Mouse (Mus musculus) limb, embryonic 13.5 days (tissue): ENCODE data around the gene Cpeb2. TPM values are rescaled to one million over a fixed set of nuclear protein-coding genes. Genes with fewer than 3 reads are reported as not detected.

Experiments
- ATAC-seq: fragments of 200-750 bp; cut with Nextera tagmentation; 2 replicates; pipeline ENCODE4 v1.8.0; 2017; ENCODE audit warnings: low read depth, moderate number of reproducible peaks, moderate TSS enrichment; ENCODE audit not compliant: low FRiP score
- H3K27ac ChIP-seq: fragments of 300-500 bp; sonication (generic); 2 replicates; pipeline ENCODE4 v1.5.1; 2015; ENCODE audit warnings: inconsistent platforms, mild to moderate bottlenecking, moderate library complexity
- H3K27me3 ChIP-seq: fragments of 300-500 bp; sonication (generic); 2 replicates; pipeline ENCODE4 v1.6.1; 2015; ENCODE audit warnings: mild to moderate bottlenecking, inconsistent platforms
- H3K36me3 ChIP-seq: fragments of 300-500 bp; sonication (generic); 2 replicates; pipeline ENCODE4 v1.6.1; 2015; ENCODE audit warnings: inconsistent platforms, mild to moderate bottlenecking, moderate library complexity
- H3K4me1 ChIP-seq: fragments of 300-500 bp; sonication (generic); 2 replicates; pipeline ENCODE4 v1.6.1; 2015; ENCODE audit warnings: inconsistent platforms
- H3K4me2 ChIP-seq: fragments of 300-500 bp; sonication (generic); replicated peaks from 2 replicates; pipeline ENCODE4 v1.6.1; 2015; ENCODE audit warnings: inconsistent platforms, mild to moderate bottlenecking, moderate library complexity
- H3K4me3 ChIP-seq: fragments of 300-500 bp; sonication (generic); 2 replicates; pipeline ENCODE4 v1.5.1; 2015; ENCODE audit warnings: moderate library complexity, mild to moderate bottlenecking, inconsistent platforms
- H3K9ac ChIP-seq: fragments of 300-500 bp; sonication (generic); 2 replicates; pipeline ENCODE4 v1.6.1; 2015; ENCODE audit warnings: mild to moderate bottlenecking, inconsistent platforms
- H3K9me3 ChIP-seq: fragments of 300-500 bp; sonication (generic); 2 replicates; pipeline ENCODE4 v1.6.1; 2016; ENCODE audit warnings: inconsistent platforms
- WGBS: fragments of 180-500 bp; shearing (Covaris S2); methylation state at CpG from one replicate; pipeline ENCODE4 v1.1.7; 2015; 5-methylcytosine and 5-hydroxymethylcytosine counted together
- polyA plus RNA-seq: library from polyadenylated mRNA; unstranded; fragments of >200 nt; fragmentation: Nextera tagmentation; extraction: Ambion mirVana; gene quantifications from 2 replicates; pipeline ENCODE4 v1.2.1, GENCODE M21; 2015

The Cpeb2 gene
- polyA plus RNA-seq, 1 experiment from 2014 or later: 2.7 TPM

- H3K4me1 ChIP-seq: no peaks in the 10 kb centered on the region
- H3K4me2 ChIP-seq: no peak overlapping the region
- H3K9ac ChIP-seq: no peak overlapping the region
- H3K27ac ChIP-seq: no peak overlapping the region
- H3K27me3 ChIP-seq: no peaks in the 10 kb centered on the region
- H3K36me3 ChIP-seq: 0 out of 2 replicates have a peak, but pooled peaks cover 6% of the 10 kb centered on the region
- WGBS: 87% methylated on average over 4 of the region's 4 CpGs
- no peak overlapping the region for H3K4me3 ChIP-seq
- H3K9me3 ChIP-seq: no peaks in the 10 kb centered on the region
- ATAC-seq: no peak
Observed at GRCm38 (mm10) chr5:43293136-43293535, 60.2 kb downstream of the Cpeb2 start.

DNA sequence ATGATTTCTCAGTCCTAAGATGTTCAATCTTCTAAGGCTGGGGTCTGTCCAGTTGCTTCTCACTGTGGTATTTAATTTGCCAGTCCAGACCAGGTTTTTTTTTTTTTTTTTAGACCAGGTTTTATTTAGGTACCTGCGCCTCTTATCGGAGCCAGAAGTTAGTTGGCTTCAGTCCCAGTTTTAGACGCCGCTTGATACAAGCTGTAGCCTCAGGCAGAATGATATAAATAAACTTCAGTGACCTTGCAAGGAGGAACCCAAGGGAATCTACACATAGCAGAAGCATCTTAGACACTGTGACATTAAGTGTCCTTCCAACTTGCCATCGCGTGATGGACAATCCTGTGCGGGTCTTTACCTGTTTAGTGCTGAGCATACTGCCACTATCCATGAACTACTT, 64.5 kb downstream of the Cpeb2 start:
- no peak overlapping the region for H3K4me3 ChIP-seq
- WGBS: 66% methylated on average over 7 of the region's 7 CpGs
- no peak for ATAC-seq

GRCm38 (mm10) chr5:43298975-43299374, 66.0 kb downstream of the Cpeb2 start:
- Histone ChIP-seq H3K27me3 (no peaks in the 10 kb centered on the region), H3K27ac (no peak overlapping the region), H3K9me3 (no peaks in the 10 kb centered on the region), H3K9ac (no peak overlapping the region), H3K36me3 (no peaks in the 10 kb centered on the region), H3K4me3 (no peak overlapping the region), H3K4me2 (no peak overlapping the region), H3K4me1 (no peaks in the 10 kb centered on the region)
- WGBS: 65% methylated on average over 2 of the region's 2 CpGs
- no peak for ATAC-seq

More for the DNA sequence above, 64.5 kb downstream of the Cpeb2 start:
- Histone ChIP-seq H3K9ac (no peak overlapping the region), H3K4me1 (no peaks in the 10 kb centered on the region), H3K27me3 (no peaks in the 10 kb centered on the region), H3K27ac (no peak overlapping the region), H3K4me2 (no peak overlapping the region), H3K36me3 (no peaks in the 10 kb centered on the region), H3K9me3 (no peaks in the 10 kb centered on the region)

DNA sequence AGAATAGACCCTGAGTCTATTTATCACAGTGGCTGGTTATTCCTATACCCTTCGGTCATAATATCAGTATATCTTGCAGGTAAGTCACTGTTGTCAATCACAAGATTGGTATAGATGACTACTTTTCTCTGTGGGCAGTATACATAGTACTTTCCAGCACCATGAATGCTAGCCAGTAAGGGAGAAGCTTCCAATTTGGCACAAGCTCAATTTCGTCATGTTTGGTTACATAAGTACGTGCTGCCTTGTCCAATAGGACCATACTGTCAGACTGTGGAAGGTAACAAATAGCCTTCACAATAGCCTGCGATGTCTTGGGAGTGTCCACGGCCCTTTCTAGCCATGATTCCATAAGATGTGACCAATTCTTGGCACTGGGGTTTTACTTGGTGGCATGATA, 67.1 kb downstream of the Cpeb2 start:
- WGBS: 95% methylated on average over 5 of the region's 5 CpGs
- Histone ChIP-seq H3K27ac (no peak overlapping the region), H3K4me3 (no peak overlapping the region), H3K4me2 (no peak overlapping the region), H3K4me1 (no peaks in the 10 kb centered on the region), H3K27me3 (no peaks in the 10 kb centered on the region), H3K9me3 (no peaks in the 10 kb centered on the region), H3K36me3 (no peaks in the 10 kb centered on the region), H3K9ac (no peak overlapping the region)
- no peak for ATAC-seq

GRCm38 (mm10) chr5:43300979-43301378, 68.0 kb downstream of the Cpeb2 start:
- no peak for ATAC-seq
- no peaks in the 10 kb centered on the region for H3K36me3 ChIP-seq
- H3K9ac ChIP-seq: no peak overlapping the region
- H3K4me3 ChIP-seq: no peak overlapping the region
- H3K4me1 ChIP-seq: no peaks in the 10 kb centered on the region
- H3K27ac ChIP-seq: no peak overlapping the region
- WGBS: 49% methylated on average over 3 of the region's 3 CpGs
- no peaks in the 10 kb centered on the region for H3K9me3 ChIP-seq
- no peaks in the 10 kb centered on the region for H3K27me3 ChIP-seq
- H3K4me2 ChIP-seq: no peak overlapping the region

DNA sequence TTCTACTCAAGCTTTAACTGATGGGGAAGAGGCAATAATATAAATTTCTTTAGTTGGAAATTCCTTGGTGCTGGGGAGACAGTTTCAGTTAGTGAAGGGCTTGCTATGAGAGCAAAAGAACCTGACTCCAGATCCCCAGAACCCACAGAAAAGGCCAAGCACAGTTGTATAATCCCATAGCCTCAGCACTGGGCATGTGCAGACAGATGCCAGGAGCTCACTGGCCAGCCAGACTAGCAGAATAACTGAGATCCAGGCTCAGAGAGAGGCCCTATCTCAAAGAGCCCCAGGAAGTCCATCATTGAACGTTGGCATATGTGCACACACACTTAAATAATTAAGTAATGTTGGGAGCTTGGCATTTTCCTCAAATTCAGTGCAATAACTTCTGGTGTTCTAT, 70.5 kb downstream of the Cpeb2 start:
- H3K27ac ChIP-seq: no peak overlapping the region
- 61% methylated on average over 1 of the region's 1 CpGs for WGBS
- no peaks in the 10 kb centered on the region for H3K4me1 ChIP-seq
- ATAC-seq: no peak
- no peaks in the 10 kb centered on the region for H3K27me3 ChIP-seq
- H3K36me3 ChIP-seq: no peaks in the 10 kb centered on the region
- H3K4me3 ChIP-seq: no peak overlapping the region
- no peak overlapping the region for H3K4me2 ChIP-seq
- no peaks in the 10 kb centered on the region for H3K9me3 ChIP-seq
- no peak overlapping the region for H3K9ac ChIP-seq

- no peak overlapping the region for H3K4me3 ChIP-seq
- H3K36me3 ChIP-seq: no peaks in the 10 kb centered on the region
- H3K9ac ChIP-seq: no peak overlapping the region
- no peaks in the 10 kb centered on the region for H3K27me3 ChIP-seq
- no peaks in the 10 kb centered on the region for H3K4me1 ChIP-seq
- H3K9me3 ChIP-seq: no peaks in the 10 kb centered on the region
- no peak overlapping the region for H3K4me2 ChIP-seq
- WGBS: 75% methylated on average over 3 of the region's 3 CpGs
- no peak overlapping the region for H3K27ac ChIP-seq
- ATAC-seq: no peak
Observed at GRCm38 (mm10) chr5:43305449-43305848, 72.5 kb downstream of the Cpeb2 start.

- H3K27me3 ChIP-seq: no peaks in the 10 kb centered on the region
- WGBS: 37% methylated on average over 4 of the region's 4 CpGs
- no peak overlapping the region for H3K9ac ChIP-seq
- no peaks in the 10 kb centered on the region for H3K9me3 ChIP-seq
- ATAC-seq: no peak
- no peak overlapping the region for H3K4me3 ChIP-seq
- no peak overlapping the region for H3K4me2 ChIP-seq
- no peaks in the 10 kb centered on the region for H3K4me1 ChIP-seq
- no peaks in the 10 kb centered on the region for H3K36me3 ChIP-seq
- H3K27ac ChIP-seq: no peak overlapping the region
Observed at GRCm38 (mm10) chr5:43309961-43310360, 77.0 kb downstream of the Cpeb2 start.

- H3K4me3 ChIP-seq: no peak overlapping the region
- no peaks in the 10 kb centered on the region for H3K9me3 ChIP-seq
- no peak overlapping the region for H3K9ac ChIP-seq
- H3K4me1 ChIP-seq: peaks cover 13% of the 10 kb centered on the region
- ATAC-seq: no peak
- no peaks in the 10 kb centered on the region for H3K36me3 ChIP-seq
- WGBS: 64% methylated on average over 3 of the region's 3 CpGs
- no peaks in the 10 kb centered on the region for H3K27me3 ChIP-seq
- no peak overlapping the region for H3K4me2 ChIP-seq
- no peak overlapping the region for H3K27ac ChIP-seq
Observed at GRCm38 (mm10) chr5:43324311-43324862, 91.4 kb downstream of the Cpeb2 start.

GRCm38 (mm10) chr5:43325561-43325960, 92.6 kb downstream of the Cpeb2 start:
- no peak overlapping the region for H3K27ac ChIP-seq
- no peaks in the 10 kb centered on the region for H3K9me3 ChIP-seq
- H3K9ac ChIP-seq: no peak overlapping the region
- ATAC-seq: no peak
- H3K4me3 ChIP-seq: no peak overlapping the region
- H3K36me3 ChIP-seq: no peaks in the 10 kb centered on the region
- peaks cover 16% of the 10 kb centered on the region for H3K4me1 ChIP-seq
- H3K4me2 ChIP-seq: no peak overlapping the region
- WGBS: 24% methylated on average over 4 of the region's 4 CpGs
- no peaks in the 10 kb centered on the region for H3K27me3 ChIP-seq

GRCm38 (mm10) chr5:43328579-43328978, 95.6 kb downstream of the Cpeb2 start:
- Histone ChIP-seq H3K4me1 (peaks cover 16% of the 10 kb centered on the region), H3K27ac (no peak overlapping the region), H3K9ac (no peak overlapping the region), H3K36me3 (no peaks in the 10 kb centered on the region), H3K9me3 (no peaks in the 10 kb centered on the region), H3K27me3 (no peaks in the 10 kb centered on the region), H3K4me2 (peak overlapping the region; percentile 27), H3K4me3 (no peak overlapping the region)
- ATAC-seq: peak; percentile 68; the same call in 1 of the 2 replicates
- 30% methylated on average over 4 of the region's 4 CpGs for WGBS

GRCm38 (mm10) chr5:43330260-43330659, 97.3 kb downstream of the Cpeb2 start:
- no peaks in the 10 kb centered on the region for H3K9me3 ChIP-seq
- H3K4me3 ChIP-seq: no peak overlapping the region
- H3K36me3 ChIP-seq: no peaks in the 10 kb centered on the region
- no peak overlapping the region for H3K9ac ChIP-seq
- H3K27me3 ChIP-seq: no peaks in the 10 kb centered on the region
- 37% methylated on average over 3 of the region's 3 CpGs for WGBS
- no peak overlapping the region for H3K27ac ChIP-seq
- no peak overlapping the region for H3K4me2 ChIP-seq
- peaks cover 16% of the 10 kb centered on the region for H3K4me1 ChIP-seq
- ATAC-seq: peak; percentile 62; the same call in 1 of the 2 replicates

DNA sequence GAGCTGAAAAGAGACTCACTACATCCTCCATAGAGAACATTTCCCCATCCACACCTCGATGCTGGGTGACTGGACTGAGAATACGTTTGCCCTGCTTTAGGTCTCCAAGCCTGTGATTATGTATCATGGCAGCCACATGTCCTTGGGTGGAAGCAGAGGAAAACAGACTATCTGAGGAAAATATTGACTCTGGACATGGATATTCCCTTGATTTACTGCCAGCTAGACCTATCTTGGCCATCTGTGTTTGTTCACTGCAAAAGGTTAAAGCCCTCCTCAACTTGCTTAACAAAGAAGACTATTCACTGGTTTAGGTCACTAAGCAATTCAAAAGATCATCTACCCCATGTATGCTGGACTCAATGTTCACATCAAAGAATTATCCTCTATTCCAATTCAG, 101.5 kb downstream of the Cpeb2 start:
- Histone ChIP-seq H3K9me3 (no peaks in the 10 kb centered on the region), H3K36me3 (no peaks in the 10 kb centered on the region), H3K9ac (no peak overlapping the region), H3K4me3 (no peak overlapping the region), H3K27ac (no peak overlapping the region), H3K4me1 (peaks cover 3% of the 10 kb centered on the region; the same call in 1 of the 2 replicates), H3K4me2 (no peak overlapping the region), H3K27me3 (no peaks in the 10 kb centered on the region)
- 79% methylated on average over 2 of the region's 2 CpGs for WGBS
- ATAC-seq: no peak
